ENCODE assay signal across 10 mouse cellular contexts in the genomic region with DNA sequence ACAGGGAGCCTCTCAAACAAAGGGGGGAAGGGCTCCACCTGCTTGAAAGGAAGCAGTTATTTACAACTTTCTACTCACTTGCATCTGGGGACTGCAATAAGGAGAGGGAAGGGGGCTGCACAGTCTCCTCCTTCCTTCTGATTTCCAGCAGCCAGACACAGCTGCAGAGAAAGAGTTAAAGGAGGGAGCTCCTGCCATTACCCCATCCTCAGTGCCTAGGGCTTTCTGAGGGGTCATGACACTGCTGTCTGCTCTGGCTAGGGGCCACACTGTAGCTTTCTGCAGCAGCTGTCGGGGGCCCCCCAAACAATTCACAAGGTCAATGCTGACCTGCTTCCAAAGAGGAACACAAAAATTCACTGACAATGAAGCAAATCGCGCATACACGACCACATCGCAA. TPM values are rescaled to one million over a fixed set of nuclear protein-coding genes. Genes with fewer than 3 reads are reported as not detected.
A peak's percentile ranks its signal among the peaks of the same experiment; 100 is the strongest.
DNase-seq lines count a peak whose midpoint lies in the region; ATAC-seq and TF ChIP-seq lines count a peak whose summit lies in the region.
"Had no signal": no experiment of that assay in that cellular context is flagged by ENCODE, and none has a peak within 500 bp of the region (broad histone marks: within the 10 kb centered on the region; RNA-seq: fewer than 3 reads in every experiment).

No protein-coding gene starts in this region.

- H3K27ac ChIP-seq in layer of hippocampus, adult 2 months, result no peak overlapping the region
- H3K27ac ChIP-seq in forebrain, embryonic 12.5 days, result peak overlapping the region; percentile 50; the same call in 1 of the 2 replicates
- H3K27ac ChIP-seq in intestine, postnatal 0 days (ENCODE audit: low read depth, low read length), result no peak overlapping the region
- no peak overlapping the region for H3K27ac ChIP-seq in olfactory bulb, adult 2 months (ENCODE audit: insufficient read depth, low read depth, low read length)

- no peaks in the 10 kb centered on the region for H3K9me3 ChIP-seq in forebrain, embryonic 12.5 days
- H3K9me3 ChIP-seq in intestine, postnatal 0 days (ENCODE audit: control insufficient read depth), result no peaks in the 10 kb centered on the region

- no peak for TF ChIP-seq CTCF in layer of hippocampus, adult 2 months (conservative IDR thresholded peaks at IDR 0.05)
- no peak for TF ChIP-seq CTCF in intestine, postnatal 0 days (IDR thresholded peaks at IDR 0.05; ENCODE audit: low read depth)
- TF ChIP-seq CTCF in olfactory bulb, adult 2 months (IDR thresholded peaks at IDR 0.05; ENCODE audit: insufficient read depth, low read depth, low read length), result no peak

- H3K9ac ChIP-seq in forebrain, embryonic 12.5 days, result peak overlapping the region; percentile 40; the same call in 1 of the 2 replicates
- H3K9ac ChIP-seq in intestine, postnatal 0 days (ENCODE audit: low read depth, low read length), result no peak overlapping the region

- no peak for TF ChIP-seq POLR2A in olfactory bulb, adult 2 months (IDR thresholded peaks at IDR 0.05; ENCODE audit: insufficient read depth, low read depth, low read length)

- no peaks in the 10 kb centered on the region for H3K27me3 ChIP-seq in forebrain, embryonic 12.5 days
- H3K27me3 ChIP-seq in intestine, postnatal 0 days (replicated peaks; ENCODE audit: control insufficient read depth, insufficient read depth, low read length), result no peaks in the 10 kb centered on the region

- no peaks in the 10 kb centered on the region; the same call in 1 of the 2 replicates for H3K4me1 ChIP-seq in forebrain, embryonic 12.5 days
- H3K4me1 ChIP-seq in intestine, postnatal 0 days (replicated peaks; ENCODE audit: control insufficient read depth, insufficient read depth, low read length), result no peaks in the 10 kb centered on the region
- 0 out of 2 replicates have a peak, but pooled peaks cover 3% of the 10 kb centered on the region for H3K4me1 ChIP-seq in olfactory bulb, adult 2 months (ENCODE audit: control insufficient read depth, insufficient read depth, low read length)

- no peak for DNase-seq in layer of hippocampus, adult 2 months (ENCODE audit: low spot score in 2 of 2)
- DNase-seq in layer of hippocampus, adult 9-10 months (ENCODE audit: low spot score), result no peak
- no peak for DNase-seq in gastrocnemius, postnatal 4 days (ENCODE audit: low spot score in 2 of 2)
- DNase-seq: cerebellum, adult 11-12 months; lung, postnatal 14 days had no signal

- peak overlapping the region; percentile 38 for H3K4me3 ChIP-seq in layer of hippocampus, adult 2 months
- H3K4me3 ChIP-seq in forebrain, embryonic 12.5 days (replicated peaks), result peak overlapping the region; percentile 40
- H3K4me3 ChIP-seq in intestine, postnatal 0 days (ENCODE audit: low read depth, low read length), result peak overlapping the region; percentile 14; the same call in 1 of the 2 replicates
- peak overlapping the region; percentile 56 for H3K4me3 ChIP-seq in olfactory bulb, adult 2 months (ENCODE audit: insufficient read depth, low read depth, low read length)

- peak overlapping the region; percentile 57 for H3K4me2 ChIP-seq in forebrain, embryonic 12.5 days
- peak overlapping the region; percentile 27; the same call in 1 of the 2 replicates for H3K4me2 ChIP-seq in intestine, postnatal 0 days (replicated peaks; ENCODE audit: low read depth)

- WGBS in forebrain, embryonic 12.5 days, result 16% methylated on average over 5 of the region's 5 CpGs
- 19% methylated on average over 5 of the region's 5 CpGs for WGBS in intestine, postnatal 0 days
- WGBS in olfactory bulb, adult 2 months, result 19% methylated on average over 5 of the region's 5 CpGs

- no peaks in the 10 kb centered on the region for H3K36me3 ChIP-seq in forebrain, embryonic 12.5 days (replicated peaks)
- H3K36me3 ChIP-seq in intestine, postnatal 0 days (ENCODE audit: control insufficient read depth, insufficient read depth), result no peaks in the 10 kb centered on the region

- peak; percentile 76; the same call in 1 of the 2 replicates for ATAC-seq in forebrain, embryonic 12.5 days (ENCODE audit: low FRiP score)
- no peak for ATAC-seq in intestine, postnatal 0 days
- no peak for ATAC-seq in cerebellum, adult (ENCODE audit: insufficient number of reproducible peaks, low FRiP score, low TSS enrichment)

RNA-seq across cellular contexts. Expression of a gene that starts 1.3 kb away (rescaled TPM):
- total RNA-seq in layer of hippocampus, adult 2 months (2021), result 10 to 100 TPM; 35.6 to 39.6 TPM
- polyA plus RNA-seq in forebrain, embryonic 12.5 days (2016; fragmentation: Nextera tagmentation; extraction: Ambion mirVana), result 5.0 TPM in 2 replicates
- polyA plus RNA-seq in intestine, postnatal 0 days (2015; fragmentation: Nextera tagmentation; extraction: Ambion mirVana), result 1.0 and 1.3 TPM in 2 replicates
- not detected in 2 replicates for polyA plus RNA-seq in olfactory bulb, adult 2 months (2012; ENCODE audit: insufficient read depth, insufficient read length, low replicate concordance, missing spikeins)
- total RNA-seq in gastrocnemius, postnatal 4 days (2021), result 1 to 10 TPM; 2.1 to 2.7 TPM
- total RNA-seq: hematopoietic stem cell, adult 5-6 weeks had no signal
